8 mouse cellular contexts compared by ENCODE assay signal in genomic region chr15:79074913-79075532, GRCm38 (mm10). TPM values are rescaled to one million over a fixed set of nuclear protein-coding genes. Genes with fewer than 3 reads are reported as not detected.
DNase-seq lines count a peak whose midpoint lies in the region; ATAC-seq and TF ChIP-seq lines count a peak whose summit lies in the region.

Gene Eif3l, plus strand, starts transcription at chr15:79075179.

- ATAC-seq in heart, embryonic 12.5 days (ENCODE audit: insufficient number of reproducible peaks, low FRiP score), result peak; percentile 83
- peak; percentile 81 for ATAC-seq in kidney, postnatal 0 days (replicated peaks; ENCODE audit: low FRiP score, low read depth)
- ATAC-seq in liver, embryonic 13.5 days (ENCODE audit: low read depth), result peak; percentile 89
- peak; percentile 91 for ATAC-seq in stomach, embryonic 16.5 days (ENCODE audit: insufficient read depth, low FRiP score)

- H3K9me3 ChIP-seq in erythroblast, embryonic 14.5 days (ENCODE audit: control insufficient read depth, low read length), result no peaks in the 10 kb centered on the region
- H3K9me3 ChIP-seq in heart, embryonic 12.5 days (replicated peaks), result no peaks in the 10 kb centered on the region
- no peaks in the 10 kb centered on the region for H3K9me3 ChIP-seq in kidney, postnatal 0 days (replicated peaks; ENCODE audit: low read length)
- no peaks in the 10 kb centered on the region for H3K9me3 ChIP-seq in liver, embryonic 13.5 days (replicated peaks)
- H3K9me3 ChIP-seq in stomach, embryonic 16.5 days (replicated peaks; ENCODE audit: control insufficient read depth, low read length), result no peaks in the 10 kb centered on the region

- whole genome bisulfite sequencing in heart, embryonic 12.5 days, result under 1% methylated on average over 49 of the region's 49 CpGs
- 1% methylated on average over 49 of the region's 49 CpGs for WGBS in kidney, postnatal 0 days
- under 1% methylated on average over 46 of the region's 49 CpGs for WGBS in liver, embryonic 13.5 days (ENCODE audit: insufficient replicate concordance)
- under 1% methylated on average over 49 of the region's 49 CpGs for WGBS in stomach, embryonic 16.5 days

- H3K4me2 ChIP-seq in heart, embryonic 12.5 days, result peak within 1 kb of the TSS; percentile 92
- H3K4me2 ChIP-seq in kidney, postnatal 0 days (ENCODE audit: low read length), result peak within 1 kb of the TSS; percentile 81
- peak within 1 kb of the TSS; percentile 93 for H3K4me2 ChIP-seq in liver, embryonic 13.5 days
- H3K4me2 ChIP-seq in stomach, embryonic 16.5 days (ENCODE audit: low read depth, low read length), result peak within 1 kb of the TSS; percentile 92

- H3K4me1 ChIP-seq in erythroblast, embryonic 14.5 days (ENCODE audit: control insufficient read depth), result peaks cover 40% of the 10 kb centered on the region
- H3K4me1 ChIP-seq in heart, embryonic 12.5 days (replicated peaks), result peaks cover 16% of the 10 kb centered on the region
- H3K4me1 ChIP-seq in kidney, postnatal 0 days (replicated peaks; ENCODE audit: insufficient read depth, low read length), result peaks cover 12% of the 10 kb centered on the region; the same call in 1 of the 2 replicates
- H3K4me1 ChIP-seq in liver, embryonic 13.5 days (replicated peaks), result peaks cover 45% of the 10 kb centered on the region
- H3K4me1 ChIP-seq in stomach, embryonic 16.5 days (ENCODE audit: control insufficient read depth, insufficient read depth, low read length), result peaks cover 13% of the 10 kb centered on the region

- TF ChIP-seq POLR2A in brain, embryonic 14.5 days (IDR thresholded peaks at IDR 0.05; ENCODE audit: borderline replicate concordance, extremely low read depth, insufficient read depth, insufficient read length, poor library complexity, severe bottlenecking), result no peak

- H3K36me3 ChIP-seq in erythroblast, embryonic 14.5 days (ENCODE audit: control insufficient read depth), result peaks cover 41% of the 10 kb centered on the region
- H3K36me3 ChIP-seq in heart, embryonic 12.5 days, result peaks cover 36% of the 10 kb centered on the region
- H3K36me3 ChIP-seq in kidney, postnatal 0 days (ENCODE audit: insufficient read depth, low read length), result peaks cover 17% of the 10 kb centered on the region
- H3K36me3 ChIP-seq in liver, embryonic 13.5 days, result peaks cover 38% of the 10 kb centered on the region
- H3K36me3 ChIP-seq in stomach, embryonic 16.5 days (ENCODE audit: control insufficient read depth, insufficient read depth, low read length), result peaks cover 6% of the 10 kb centered on the region; the same call in 1 of the 2 replicates

- H3K27me3 ChIP-seq in erythroblast, embryonic 14.5 days (ENCODE audit: control insufficient read depth), result no peaks in the 10 kb centered on the region
- no peaks in the 10 kb centered on the region for H3K27me3 ChIP-seq in heart, embryonic 12.5 days (replicated peaks)
- no peaks in the 10 kb centered on the region for H3K27me3 ChIP-seq in kidney, postnatal 0 days (ENCODE audit: insufficient read depth, low read length)
- no peaks in the 10 kb centered on the region for H3K27me3 ChIP-seq in liver, embryonic 13.5 days
- no peaks in the 10 kb centered on the region for H3K27me3 ChIP-seq in stomach, embryonic 16.5 days (ENCODE audit: control insufficient read depth, insufficient read depth, low read length)

- peak; percentile 88 for DNase-seq in CD4-positive helper T cell, adult 2 months (ENCODE audit: low read depth, low spot score)
- DNase-seq in brain, embryonic 14.5 days (ENCODE audit: low read depth), result peak; percentile 97
- DNase-seq in kidney, postnatal 0 days (ENCODE audit: low spot score), result peak; percentile 95
- DNase-seq in liver, embryonic 13.5 days, result peak; percentile 81
- peak; percentile 90 for DNase-seq in neural tube, embryonic 10.5 days (ENCODE audit: extremely low spot score, low spot score)

- peak within 1 kb of the TSS; percentile 89 for H3K27ac ChIP-seq in heart, embryonic 12.5 days (ENCODE audit: poor library complexity, severe bottlenecking)
- H3K27ac ChIP-seq in kidney, postnatal 0 days, result peak within 1 kb of the TSS; percentile 85
- H3K27ac ChIP-seq in liver, embryonic 13.5 days, result peak within 1 kb of the TSS; percentile 90
- H3K27ac ChIP-seq in stomach, embryonic 16.5 days (ENCODE audit: low read length), result peak within 1 kb of the TSS; percentile 92

- peak within 1 kb of the TSS; percentile 91 for H3K9ac ChIP-seq in heart, embryonic 12.5 days
- H3K9ac ChIP-seq in kidney, postnatal 0 days (ENCODE audit: low read depth, low read length), result peak within 1 kb of the TSS; percentile 80
- H3K9ac ChIP-seq in liver, embryonic 13.5 days, result peak within 1 kb of the TSS; percentile 89
- H3K9ac ChIP-seq in stomach, embryonic 16.5 days (ENCODE audit: low read length), result peak within 1 kb of the TSS; percentile 92

- no peak for TF ChIP-seq CTCF in brain, embryonic 14.5 days (IDR thresholded peaks at IDR 0.05; ENCODE audit: borderline replicate concordance, extremely low read depth, insufficient read depth, insufficient read length)
- TF ChIP-seq CTCF in kidney, postnatal 0 days (IDR thresholded peaks at IDR 0.05; ENCODE audit: low read depth), result peak; percentile 19; the same call in 1 of the 2 replicates

- peak within 1 kb of the TSS; percentile 70 for H3K4me3 ChIP-seq in erythroblast, embryonic 14.5 days (replicated peaks)
- peak within 1 kb of the TSS; percentile 84 for H3K4me3 ChIP-seq in heart, embryonic 12.5 days
- peak within 1 kb of the TSS; percentile 79 for H3K4me3 ChIP-seq in kidney, postnatal 0 days (replicated peaks; ENCODE audit: low read depth, low read length)
- peak within 1 kb of the TSS; percentile 91 for H3K4me3 ChIP-seq in liver, embryonic 13.5 days (replicated peaks)
- H3K4me3 ChIP-seq in stomach, embryonic 16.5 days (replicated peaks; ENCODE audit: low read length), result peak within 1 kb of the TSS; percentile 96

RNA-seq across cellular contexts. Expression of gene Eif3l, which starts in this region (rescaled TPM):
- 180 and 189 TPM in 2 replicates for polyA plus RNA-seq in brain, embryonic 14.5 days (2012; rRNA removed)
- 1.8 and 3.6 TPM in 2 replicates for polyA plus RNA-seq in erythroblast, embryonic 14.5 days (2012)
- polyA plus RNA-seq in heart, embryonic 12.5 days (2016; fragmentation: Nextera tagmentation; extraction: Ambion mirVana), result 165 TPM in 2 replicates
- 199 and 218 TPM in 2 replicates for polyA plus RNA-seq in kidney, postnatal 0 days (2015; fragmentation: Nextera tagmentation; extraction: Ambion mirVana)
- 171 and 185 TPM in 2 replicates for polyA plus RNA-seq in liver, embryonic 13.5 days (2015; fragmentation: Nextera tagmentation; extraction: Ambion mirVana)
- 208 and 211 TPM in 2 replicates for polyA plus RNA-seq in stomach, embryonic 16.5 days (2015; fragmentation: Nextera tagmentation; extraction: Ambion mirVana)

Comparison
In these comparisons a context has a peak if more than half of its experiments do, and no peak if none do; other contexts are left out.
1. Peak in every context shown above with its lines: DNase-seq, ATAC-seq, H3K4me3 ChIP-seq and H3K27ac ChIP-seq.
2. RNA of gene Eif3l (polyA plus RNA-seq): 208 to 211 TPM in stomach, embryonic 16.5 days, 199 to 218 TPM in kidney, postnatal 0 days, 180 to 189 TPM in brain, embryonic 14.5 days, 171 to 185 TPM in liver, embryonic 13.5 days and 165 TPM in heart, embryonic 12.5 days; 1.8 to 3.6 TPM in erythroblast, embryonic 14.5 days; every median in the first group is over 10 times any median in the second.